Mouse (Mus musculus): Measurements from ENCODE around the gene Atp6v1g3. TPM values are rescaled to one million over a fixed set of nuclear protein-coding genes. Genes with fewer than 3 reads are reported as not detected.

Atp6v1g3 gene
- polyA plus RNA-seq, 1 experiment from 2014 or later, result 2.2 TPM

DNA sequence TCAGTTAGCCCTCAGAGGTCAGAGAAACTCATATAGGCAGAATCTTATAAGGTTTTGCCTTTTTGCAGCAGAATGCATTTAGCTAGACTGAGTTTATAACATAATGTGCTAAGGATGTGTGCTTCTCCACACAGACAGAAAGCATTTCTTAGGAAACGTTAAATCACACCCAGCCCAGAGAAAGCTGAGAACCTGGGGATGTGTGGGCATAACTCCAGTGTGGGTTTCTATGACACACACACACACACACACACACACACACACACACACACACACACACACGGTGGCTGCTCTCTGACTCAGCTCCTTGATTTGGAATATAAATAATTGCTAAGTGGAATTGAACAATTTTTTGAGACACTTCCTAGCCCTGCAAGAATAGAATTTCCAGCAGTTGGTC lies 61.2 kb downstream of the Atp6v1g3 start:
- no peaks in the 10 kb centered on the region for H3K36me3 ChIP-seq
- no peak for DNase-seq (ENCODE audit: low spot score)
- H3K27me3 ChIP-seq (ENCODE audit: low read depth, poor library complexity, severe bottlenecking), result no peaks in the 10 kb centered on the region
- H3K4me3 ChIP-seq, result no peak overlapping the region
- peaks cover 14% of the 10 kb centered on the region for H3K4me1 ChIP-seq
- no peak overlapping the region for H3K27ac ChIP-seq
- H3K9me3 ChIP-seq (replicated peaks), result no peaks in the 10 kb centered on the region
- WGBS, result 68% methylated on average over 2 of the region's 2 CpGs

- Histone ChIP-seq H3K27me3 (ENCODE audit: low read depth, poor library complexity, severe bottlenecking) (no peaks in the 10 kb centered on the region), H3K9me3 (replicated peaks) (no peaks in the 10 kb centered on the region), H3K36me3 (no peaks in the 10 kb centered on the region), H3K4me1 (peaks cover 14% of the 10 kb centered on the region), H3K27ac (no peak overlapping the region), H3K4me3 (no peak overlapping the region)
- 84% methylated on average over 2 of the region's 2 CpGs for WGBS
- DNase-seq (ENCODE audit: low spot score), result no peak
Observed at GRCm38 (mm10) chr1:138337417-138337816, 63.9 kb downstream of the Atp6v1g3 start.

Other genes starting within 250 kb of the Atp6v1g3 start
- 0.64 and 0.96 TPM in 2 replicates for gene Ptprc, start 98.0 kb upstream of the Atp6v1g3 start, polyA plus RNA-seq (2016; fragmentation: Nextera tagmentation; extraction: Ambion mirVana)

Data from limb, embryonic 10.5 days (tissue).